Mouse (Mus musculus) MN1 (cell line): ENCODE measurements at regions not wholly inside any gene's neighbourhood (a gene's known extent, or its start where the extent isn't known, plus 50 kb on each side); places are given as distances from the start of the nearest gene placed in this dataset.

Experiments
- DNase-seq: peaks from one replicate; pipeline ENCODE4 v3.0.0-alpha.2; 2016; ENCODE audit warnings: low spot score

DNA sequence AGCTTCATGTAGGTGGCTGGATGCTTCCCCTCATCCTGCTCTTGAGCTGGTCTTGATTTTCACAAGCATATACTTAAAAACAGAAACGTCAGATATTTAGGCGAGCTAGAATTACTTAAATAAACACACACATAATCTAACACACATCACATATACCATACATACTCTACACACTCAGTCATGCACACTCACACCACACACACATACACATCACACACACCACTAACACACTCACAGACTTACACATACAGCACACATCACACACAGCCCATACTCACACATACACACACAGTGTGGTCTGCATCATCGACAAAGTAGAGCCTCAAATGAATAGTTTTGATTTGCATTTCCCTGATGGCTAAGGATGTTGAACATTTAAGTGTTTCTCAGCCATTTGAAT is 116.9 kb downstream of the Spry2 start:
- DNase-seq: no peak

DNA sequence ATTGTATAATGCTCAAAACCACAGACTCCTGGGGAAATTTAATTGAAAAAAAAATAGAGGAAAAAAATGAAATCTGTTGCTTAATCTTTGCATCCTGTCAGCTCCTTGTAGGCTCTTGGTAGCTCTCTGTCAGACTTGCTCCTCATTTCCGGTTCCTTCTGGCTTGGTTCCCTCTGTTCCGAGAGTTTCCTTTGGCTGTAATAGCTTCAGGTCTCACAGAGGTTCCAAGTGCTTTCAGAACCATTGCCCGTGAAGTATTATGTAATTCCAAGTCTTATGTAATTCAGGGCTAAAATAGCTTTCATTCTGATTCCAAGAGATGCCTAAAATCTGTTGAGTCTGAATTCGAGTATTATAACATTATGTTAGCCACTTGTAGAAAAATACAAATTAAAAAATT is 117.3 kb downstream of the Spry2 start:
- no peak for DNase-seq

DNA sequence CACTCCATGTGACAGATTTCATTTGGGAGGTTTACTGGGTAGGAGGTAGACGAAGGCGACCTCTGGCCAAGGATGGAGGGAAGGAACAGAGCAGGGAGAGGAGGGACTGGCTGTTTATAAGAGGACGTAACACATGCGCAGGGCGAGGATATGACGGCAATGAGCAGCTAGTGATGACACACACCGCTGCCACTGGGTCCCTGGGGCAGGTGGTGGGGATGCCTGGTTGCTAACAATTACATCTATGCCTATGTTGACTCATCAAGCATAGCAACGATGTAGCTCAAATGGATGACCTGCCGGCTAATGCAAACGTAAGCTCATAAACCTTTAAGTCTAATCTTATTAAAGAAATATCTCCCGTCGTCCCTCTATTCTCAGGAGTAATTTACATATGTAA is 122.9 kb downstream of the Spry2 start:
- no peak for DNase-seq

DNA sequence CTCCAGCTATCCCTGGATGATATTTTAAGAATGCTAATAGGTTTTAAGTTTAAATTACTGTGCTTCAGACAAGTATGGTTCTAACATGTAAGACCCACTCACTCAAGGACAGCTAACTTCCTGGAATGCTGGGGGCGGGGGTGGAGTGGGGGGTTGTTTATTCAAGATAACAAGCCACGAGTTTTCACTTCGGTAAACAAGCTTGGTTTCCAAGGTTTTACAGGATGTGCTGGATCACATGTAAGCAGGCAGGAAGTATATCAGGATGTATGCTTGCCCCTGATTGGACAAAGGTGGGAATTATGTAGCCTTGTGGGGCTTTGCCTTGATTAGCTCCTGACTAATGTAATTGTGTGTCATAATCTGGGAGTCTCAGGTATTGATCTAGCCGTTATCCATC is 129.5 kb downstream of the Spry2 start:
- no peak for DNase-seq

DNA sequence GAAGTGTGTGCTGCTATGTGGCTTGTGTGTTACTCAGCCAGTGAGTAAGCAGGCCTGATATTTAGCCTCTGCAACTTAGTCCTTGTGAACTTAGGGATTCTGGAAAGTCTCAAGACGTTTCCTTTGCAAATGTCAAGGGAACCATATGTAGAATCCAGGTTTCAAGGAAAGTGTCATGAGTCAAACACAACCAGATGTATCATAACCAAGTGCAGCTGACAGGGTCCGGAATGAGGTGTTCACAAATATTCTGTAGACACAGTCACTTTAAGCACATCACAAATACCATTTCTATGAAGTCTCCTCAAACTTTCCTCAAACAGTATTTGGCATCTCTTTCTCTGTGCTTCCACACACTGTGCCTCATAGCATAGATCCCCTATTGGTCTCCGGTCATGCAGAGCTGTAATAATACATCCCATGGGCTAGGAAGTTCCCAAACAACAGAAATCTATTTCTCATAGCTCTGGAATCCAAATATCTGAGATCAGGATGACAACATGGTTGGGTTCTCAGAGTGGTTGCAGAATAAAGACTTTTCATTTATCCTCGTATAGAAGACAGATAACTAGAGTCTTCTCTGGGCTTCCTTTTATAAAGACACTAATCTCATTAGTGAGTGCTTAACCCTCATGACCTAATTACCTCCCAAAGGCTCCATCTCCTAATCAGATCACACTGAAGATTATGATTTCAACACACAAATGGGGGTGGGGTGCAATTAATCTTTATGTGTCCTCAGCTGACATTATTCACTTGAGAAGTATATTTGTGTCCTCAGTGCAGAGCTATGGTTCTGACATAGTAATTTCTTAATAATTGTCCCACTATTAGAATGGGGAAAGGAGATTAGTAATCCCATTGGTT is 143.9 kb downstream of the Spry2 start:
- no peak for DNase-seq

DNA sequence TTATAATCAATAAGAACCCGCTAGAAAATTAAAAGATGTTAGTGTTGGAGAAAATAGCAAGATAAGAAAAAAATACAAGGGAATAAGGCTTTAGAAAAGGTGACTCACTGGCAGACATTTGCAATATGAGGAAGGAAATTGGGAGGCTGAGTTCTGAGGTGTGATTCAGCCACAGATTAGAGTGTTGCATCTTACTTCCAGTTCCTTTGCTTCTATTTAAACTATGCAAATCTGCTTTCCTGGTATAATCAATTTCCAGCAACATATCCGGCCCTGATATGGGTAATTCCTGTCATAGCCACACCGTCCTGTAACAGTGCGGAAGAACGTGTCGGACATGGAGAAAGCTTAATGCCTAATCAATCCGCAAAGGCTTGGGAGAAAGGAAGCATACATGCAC is 144.9 kb downstream of the Spry2 start:
- DNase-seq: no peak

DNA sequence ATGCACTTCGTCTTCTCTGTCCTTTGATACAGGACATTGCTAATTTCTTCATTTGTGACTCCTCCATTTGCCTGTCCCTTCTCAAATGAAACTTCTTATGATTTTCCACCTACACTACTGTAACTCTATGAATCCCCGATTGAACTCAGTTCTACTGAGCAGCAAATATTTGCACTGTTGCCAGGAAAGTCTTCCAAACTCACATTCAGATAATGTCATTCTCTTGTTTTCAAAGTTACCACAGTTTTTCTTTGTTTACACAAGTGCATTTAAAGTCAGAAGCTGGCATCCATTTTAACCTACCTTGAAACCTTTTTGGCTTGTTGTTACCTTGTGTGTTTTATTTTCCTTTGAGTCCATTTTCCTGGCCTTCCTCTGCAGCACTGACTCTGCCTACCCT is 152.0 kb downstream of the Spry2 start:
- DNase-seq: no peak

DNA sequence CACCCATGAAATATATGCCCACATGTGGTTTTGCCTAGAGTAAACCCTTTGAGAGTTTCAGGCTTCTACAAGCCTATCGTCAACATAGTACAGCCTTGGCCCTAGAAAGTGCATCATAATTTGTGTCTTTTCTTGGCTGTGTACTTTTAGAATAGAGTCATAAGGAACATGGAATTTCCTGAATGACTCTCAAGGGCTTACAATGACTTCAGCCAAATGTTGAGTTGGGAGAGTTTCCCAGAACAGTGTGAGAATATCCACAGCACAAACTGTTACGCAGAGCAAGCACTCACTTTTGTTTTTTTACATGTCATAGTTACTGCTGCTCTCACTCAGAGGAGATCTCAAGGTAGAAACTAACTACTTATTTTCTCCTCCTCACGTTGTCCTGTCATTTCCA is 152.5 kb downstream of the Spry2 start:
- no peak for DNase-seq

DNA sequence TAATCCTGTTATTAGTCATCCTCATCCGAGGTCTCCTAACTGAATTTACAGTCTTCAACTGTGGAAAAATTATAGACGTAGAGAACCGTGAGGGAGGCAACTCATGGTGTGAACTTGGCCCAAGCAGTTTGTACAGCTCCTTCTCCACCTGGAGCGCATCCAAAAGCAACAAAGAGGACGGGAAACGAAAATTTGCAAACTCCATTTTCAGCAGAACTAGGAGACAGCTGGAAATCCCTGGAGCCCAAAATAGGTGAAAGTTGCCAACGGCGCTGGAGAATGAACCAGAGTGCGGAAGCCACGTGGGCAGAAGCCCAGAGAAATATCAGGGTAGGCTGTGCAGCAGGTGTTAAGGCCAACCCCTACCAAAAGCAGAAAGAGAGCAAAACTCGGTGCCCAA is 155.7 kb downstream of the Spry2 start:
- peak; percentile 45 for DNase-seq

DNA sequence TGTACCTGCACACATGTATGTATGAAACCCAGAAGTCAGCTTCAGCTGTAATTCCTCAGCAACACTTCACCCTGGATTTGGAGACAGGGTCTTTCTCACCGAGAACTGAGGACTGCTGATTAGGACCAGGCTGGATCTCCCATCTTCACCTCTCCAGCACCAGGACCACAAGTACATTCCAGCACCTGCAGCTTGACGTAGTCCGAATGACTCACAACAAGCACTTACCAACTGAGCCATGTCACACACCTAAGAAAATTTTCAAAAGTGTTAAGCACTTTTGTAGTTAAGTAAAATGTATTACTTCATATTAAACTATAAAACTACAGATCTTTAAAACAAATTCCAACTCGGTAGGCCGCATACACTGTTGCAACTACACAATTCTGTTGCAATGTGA is 158.1 kb downstream of the Spry2 start:
- DNase-seq: no peak

DNA sequence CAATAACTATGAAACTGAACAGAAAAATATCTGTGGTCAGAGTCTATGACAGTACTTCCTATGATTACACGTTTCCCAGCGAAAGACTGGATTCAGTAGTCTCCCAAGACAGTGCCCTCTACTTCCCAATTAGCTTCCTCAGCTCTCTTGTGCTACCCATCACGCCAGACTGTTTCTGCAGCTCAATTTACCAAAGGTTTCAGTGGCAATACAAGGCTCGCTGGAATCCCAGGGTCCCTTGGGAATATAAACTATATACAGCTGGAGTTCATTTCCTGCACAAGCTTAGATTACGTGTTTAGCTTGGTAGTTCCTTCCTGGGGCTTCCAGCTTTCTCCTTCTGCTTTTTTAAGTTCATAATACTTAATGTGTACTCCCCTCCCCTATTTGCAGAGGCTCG is 160.3 kb downstream of the Spry2 start:
- DNase-seq: peak; percentile 42

DNA sequence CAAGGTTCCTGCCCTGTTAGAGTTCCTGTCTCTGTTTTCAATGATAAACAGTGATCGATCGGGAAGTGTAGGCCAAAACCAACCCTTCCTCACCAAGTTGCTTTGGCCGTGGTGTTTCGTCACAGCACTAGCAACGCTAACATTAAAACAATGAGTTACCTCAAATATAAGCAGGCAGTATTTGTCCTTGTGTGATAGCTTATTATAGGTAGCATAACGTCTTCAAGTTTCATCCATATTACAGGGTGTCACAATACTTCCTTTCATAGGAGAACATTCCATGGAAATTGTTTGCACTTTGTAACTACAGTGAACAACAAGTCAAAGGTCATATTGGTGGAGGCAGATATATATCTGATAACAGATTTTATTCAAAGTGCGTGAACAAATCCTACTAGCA is 162.3 kb downstream of the Spry2 start:
- no peak for DNase-seq

DNA sequence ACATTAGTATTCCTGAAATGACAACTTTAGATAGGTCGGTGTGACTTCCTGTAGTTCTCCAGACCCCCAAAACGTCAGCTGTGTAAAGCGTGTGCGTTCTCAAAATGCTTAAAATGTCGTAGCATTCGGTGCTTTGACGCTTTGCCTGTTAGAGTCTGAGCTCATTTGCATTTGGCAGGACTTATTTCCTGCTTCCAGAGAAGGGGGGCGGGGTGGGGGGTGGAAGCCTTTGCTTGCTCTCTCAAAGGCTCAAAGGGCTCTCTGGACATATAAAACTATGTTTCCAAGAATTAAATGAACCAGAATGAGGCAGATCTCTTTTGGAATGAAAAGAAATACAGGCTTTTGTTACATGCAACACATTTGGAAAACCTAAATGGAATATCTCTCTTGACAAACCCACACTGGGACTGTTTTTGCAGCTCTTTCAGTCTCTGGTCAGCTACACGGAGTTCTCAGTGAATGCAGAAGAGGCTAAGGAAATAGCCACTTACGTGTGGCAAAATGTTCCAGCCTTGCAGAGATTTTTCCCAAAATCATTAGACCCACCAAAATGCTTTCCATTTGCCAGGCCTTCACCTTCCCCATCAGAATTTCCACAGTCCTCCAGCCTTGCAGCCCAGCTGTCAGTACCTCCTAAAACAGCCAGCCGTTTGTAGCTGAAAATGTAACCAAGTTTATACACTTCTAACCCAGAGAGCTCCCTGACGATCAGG is 163.4 kb downstream of the Spry2 start:
- peak; percentile 56 for DNase-seq

DNA sequence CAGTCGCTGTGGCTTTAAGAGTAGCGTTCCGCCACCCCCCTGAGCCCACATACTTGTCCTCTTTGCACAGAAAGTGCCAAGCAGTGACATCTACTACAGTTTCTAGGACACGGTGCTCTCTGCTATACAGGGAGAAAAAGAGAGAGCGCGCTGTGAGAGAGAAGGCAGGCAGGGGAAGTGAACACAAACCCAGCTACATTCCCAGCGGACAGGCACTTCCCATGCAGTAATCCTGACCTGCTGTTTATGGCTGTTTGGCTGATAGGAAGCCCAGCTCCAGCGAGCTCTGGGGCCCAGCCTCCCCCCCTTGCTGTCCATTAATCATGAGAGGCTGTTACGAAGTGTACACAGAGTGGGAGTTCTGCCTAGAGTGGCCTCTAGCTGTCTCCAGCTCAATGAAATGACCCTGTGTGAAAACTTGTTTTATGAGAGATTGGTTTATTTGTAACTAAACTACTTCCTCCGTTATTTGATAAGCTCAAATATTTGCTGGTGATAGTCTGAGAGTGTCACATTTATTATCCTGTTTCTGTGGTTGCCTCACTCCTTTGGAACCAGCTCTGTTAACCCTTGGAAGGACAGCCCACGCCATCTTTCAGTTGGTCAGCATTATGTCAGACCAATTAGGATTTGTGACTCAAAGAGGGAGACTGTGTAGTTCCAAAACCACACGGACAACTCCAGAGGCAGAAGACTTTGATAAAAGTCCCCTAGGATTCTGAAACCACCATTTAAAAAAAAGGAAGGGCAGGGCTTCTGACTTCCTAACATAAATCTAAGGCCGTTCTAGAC is 164.2 kb downstream of the Spry2 start:
- peak; percentile 80 for DNase-seq

DNA sequence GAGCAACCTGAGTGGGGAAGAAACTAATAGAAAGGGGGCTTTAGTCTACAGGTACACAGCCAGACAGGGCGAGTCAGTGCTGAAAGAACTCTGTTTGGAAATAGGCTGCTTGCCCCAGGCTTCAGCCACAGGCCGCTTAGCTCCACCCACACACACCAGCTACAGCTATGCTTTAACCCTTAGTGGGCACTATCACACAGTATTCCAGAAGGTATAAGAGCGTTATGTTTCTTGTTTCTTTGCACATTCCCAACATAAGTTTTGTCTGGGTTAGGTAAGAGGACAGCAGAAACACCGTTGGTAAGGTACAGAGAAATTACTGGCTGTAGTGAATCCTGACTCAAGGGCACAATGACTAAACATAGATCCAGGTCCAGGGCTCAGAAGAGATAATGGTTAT is 165.8 kb downstream of the Spry2 start:
- DNase-seq: peak; percentile 46

DNA sequence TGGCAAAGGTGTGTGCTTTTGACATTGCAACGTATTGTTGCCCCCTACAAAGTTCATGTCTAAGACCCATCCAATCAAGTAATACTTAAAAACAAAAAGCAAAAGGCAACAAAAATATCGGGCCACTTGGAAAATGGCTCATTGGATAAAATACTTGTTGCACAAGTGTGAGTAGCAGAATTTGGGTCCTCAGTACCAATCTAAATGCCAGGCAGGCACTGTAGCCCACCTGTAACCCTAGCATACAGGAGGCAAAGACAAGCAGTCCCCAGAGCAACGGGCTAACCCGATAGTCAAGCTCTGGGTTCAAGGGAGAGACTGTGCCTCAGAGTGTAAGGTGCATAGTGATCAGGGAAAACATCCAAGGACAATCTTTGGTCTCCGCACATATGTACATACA is 167.8 kb downstream of the Spry2 start:
- no peak for DNase-seq

DNA sequence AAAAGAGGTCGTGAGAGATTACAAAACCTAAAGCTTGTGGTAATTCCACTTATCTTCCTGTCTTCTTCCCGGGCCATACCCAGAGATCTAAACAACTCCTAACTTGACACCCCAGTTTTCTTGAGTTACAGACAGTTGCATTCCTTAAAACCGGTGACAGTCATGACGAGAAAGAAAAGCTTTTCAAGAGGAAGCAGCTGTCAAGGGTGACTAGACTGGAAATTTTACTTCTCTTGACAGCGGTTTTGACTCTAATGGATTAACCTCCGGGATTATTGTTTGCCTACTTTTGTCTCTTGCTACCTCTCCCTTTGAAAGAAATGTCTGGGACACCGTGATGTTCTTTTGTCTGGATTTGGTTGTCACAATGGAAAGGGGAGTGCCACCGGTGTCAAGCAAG is 170.9 kb downstream of the Spry2 start:
- DNase-seq: no peak

DNA sequence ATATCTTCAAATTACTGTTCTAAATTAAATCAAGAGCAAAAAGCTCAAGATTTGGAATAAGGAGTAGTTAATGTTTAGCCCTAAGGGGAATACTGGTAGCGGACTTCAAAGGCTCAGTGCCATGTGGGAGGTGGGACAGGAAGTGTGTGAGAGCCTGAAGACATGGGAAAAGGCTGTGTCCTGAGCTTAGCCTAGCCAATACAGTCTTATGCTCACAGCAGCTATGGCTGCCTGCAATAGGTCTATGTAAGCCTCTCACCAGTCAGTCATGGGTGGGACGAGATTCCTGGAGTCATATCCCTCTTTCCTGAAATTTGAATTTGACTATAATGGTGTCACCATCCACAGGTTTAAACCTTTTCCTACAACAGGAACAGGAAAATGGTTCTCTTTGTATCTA is 173.7 kb downstream of the Spry2 start:
- DNase-seq: no peak

DNA sequence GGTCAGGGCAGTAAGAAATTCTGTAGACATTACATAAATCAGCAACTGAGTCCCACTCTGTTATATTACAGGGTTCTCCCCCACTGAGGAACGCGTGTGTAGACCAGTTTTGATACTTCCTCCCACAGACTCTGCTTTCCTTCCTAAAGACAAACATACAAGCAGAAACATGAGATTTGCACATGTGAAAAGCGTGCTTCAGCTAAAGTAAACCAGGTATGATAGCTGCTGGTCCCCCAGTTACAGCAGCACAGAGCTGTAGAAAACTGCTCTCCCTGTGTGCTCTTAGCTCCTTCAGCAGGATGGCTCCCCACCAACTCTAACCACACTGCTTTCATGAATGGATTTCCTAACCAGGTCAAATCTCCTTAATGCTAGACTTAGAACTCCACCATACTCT is 175.0 kb downstream of the Spry2 start:
- DNase-seq: no peak

DNA sequence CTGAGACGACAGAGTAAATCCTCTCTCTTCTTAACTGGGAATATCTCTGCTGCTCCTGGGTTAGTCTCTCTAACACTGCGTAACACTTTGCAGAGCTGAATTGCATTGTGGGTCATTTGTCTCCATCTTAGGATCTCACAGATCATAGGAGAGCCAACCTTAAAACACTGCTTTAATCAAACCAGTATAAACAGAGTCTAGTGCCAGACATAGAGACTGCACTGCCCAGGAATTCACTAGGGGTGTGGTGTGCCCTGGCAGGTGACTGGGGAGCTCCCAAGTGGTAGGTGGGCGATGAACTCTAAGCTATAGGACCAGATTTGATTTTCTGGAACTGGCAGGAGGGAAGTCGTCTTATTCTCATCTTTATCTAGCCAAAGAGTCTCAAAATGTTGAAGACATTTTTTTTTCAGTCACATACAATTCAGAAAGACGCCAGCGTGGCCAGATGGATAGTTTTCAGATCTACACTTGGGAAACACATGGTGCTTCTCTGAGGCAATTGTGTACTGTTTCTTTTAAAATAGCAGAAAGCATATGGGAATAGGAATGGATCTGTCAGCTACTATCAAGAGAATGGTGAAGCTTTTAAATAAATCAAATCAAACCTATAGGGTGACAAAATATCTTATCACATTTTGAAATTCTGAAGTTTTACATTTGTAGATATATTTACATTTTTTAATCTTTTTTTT is 175.7 kb downstream of the Spry2 start:
- no peak for DNase-seq

DNA sequence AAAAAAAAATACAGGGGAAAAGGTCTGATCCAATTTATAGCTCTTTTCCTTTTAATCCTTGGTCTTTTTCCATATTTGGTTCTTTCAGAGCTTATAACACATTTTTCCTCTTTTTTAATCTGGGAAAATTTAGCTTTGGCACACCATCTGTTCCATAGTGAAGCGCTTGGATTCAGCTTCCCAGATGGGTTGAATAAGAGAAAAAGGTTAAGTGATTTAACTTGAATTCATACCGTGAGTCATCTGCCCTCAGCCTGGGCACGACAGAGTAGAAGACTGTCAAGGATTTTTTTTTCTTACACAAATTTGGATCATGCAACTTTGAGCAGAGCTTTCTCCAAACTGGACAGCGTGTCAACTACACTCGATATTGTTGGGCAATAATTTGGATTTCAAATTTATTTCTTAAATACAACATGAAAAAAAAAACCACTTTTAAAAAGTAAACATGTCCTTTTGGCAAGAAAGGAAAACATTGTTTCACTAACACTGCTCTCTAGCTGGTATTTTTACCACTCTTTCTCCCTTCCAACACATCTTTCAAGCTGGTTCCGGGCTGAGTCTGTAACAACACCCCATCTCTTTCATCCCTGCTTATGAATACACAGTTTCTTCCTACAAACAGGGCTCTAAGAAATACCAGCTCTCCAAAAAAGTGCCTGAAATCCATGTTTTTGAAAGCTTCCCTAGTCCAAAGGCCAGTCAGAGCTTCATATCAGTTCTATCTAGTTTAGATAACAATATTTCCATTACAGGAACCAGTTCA is 177.8 kb downstream of the Spry2 start:
- no peak for DNase-seq

DNA sequence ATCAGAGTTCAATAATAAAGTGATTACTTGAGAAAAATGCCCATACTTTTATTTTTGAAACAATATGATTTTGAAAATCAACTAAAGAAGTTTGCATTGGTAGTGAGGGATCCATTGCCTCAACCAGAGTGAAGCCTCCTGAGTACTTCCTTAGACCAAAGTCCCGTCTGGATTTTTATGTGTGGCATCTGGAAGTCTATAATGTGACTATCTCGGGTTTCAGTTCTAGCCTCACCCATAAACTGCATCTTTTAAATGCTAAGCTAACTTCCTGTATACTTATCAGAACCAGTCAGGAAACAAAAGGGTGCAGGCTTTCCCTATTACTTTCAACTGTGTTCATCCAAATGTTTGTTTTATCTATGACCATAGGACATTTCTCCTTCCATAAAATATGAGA is 178.8 kb downstream of the Spry2 start:
- DNase-seq: no peak
